Mouse (Mus musculus) embryonic stem cell, embryonic (primary cell): ENCODE measurements around the gene Gm20695.

Experiments used
- CTCF ChIA-PET, 4 experiments: fragments of 300-600 bp in 2 of 4; fragments of 350-600 bp in 2 of 4; sonication (Branson Sonifier 250); formaldehyde crosslinking; loops; one replicate each; lab custom pipeline; 2022; ENCODE audit warnings: inconsistent platforms in 2 of 4; lab: Charles Lee
- POLR2A ChIA-PET, 4 experiments: fragments of 300-600 bp in 2 of 4; fragments of 350-600 bp in 2 of 4; sonication (Branson Sonifier 250); formaldehyde crosslinking; loops; one replicate each; lab custom pipeline; 2022; ENCODE audit warnings: antibody characterized with exemption in 4 of 4, inconsistent platforms in 1 of 4; lab: Charles Lee

The Gm20695 gene

DNA sequence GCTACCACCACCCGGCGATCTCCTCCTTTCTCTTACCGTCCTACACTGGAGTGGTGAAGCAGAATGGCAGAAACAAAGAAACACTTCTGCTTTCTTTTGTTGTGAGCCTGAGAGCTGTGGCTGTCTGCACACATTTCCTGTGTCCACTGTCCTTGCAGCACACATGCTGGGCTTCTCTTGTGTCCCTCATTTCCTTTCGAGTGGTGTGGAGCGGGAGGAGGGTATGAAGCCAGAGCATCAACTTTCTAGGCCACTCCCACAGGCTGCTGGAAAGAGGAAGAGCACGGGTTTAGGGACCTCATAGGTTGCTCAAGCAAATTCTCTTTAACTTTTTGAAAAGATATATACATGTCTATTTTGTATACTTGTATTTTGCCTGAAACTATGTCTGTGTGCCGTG lies 44.7 kb downstream of the Gm20695 start:
- ChIA-PET POLR2A (interaction anchor here in 2 of 4 experiments (0.7 to 1.0 kb wide), 2 partner anchors 45 to 57 kb away, joined by 3 read pairs; partner anchors contain the start of genes Gm20695 (in 1 of the 2) and Zfp597 (in 1 of the 2)), CTCF (no interaction called here)

DNA sequence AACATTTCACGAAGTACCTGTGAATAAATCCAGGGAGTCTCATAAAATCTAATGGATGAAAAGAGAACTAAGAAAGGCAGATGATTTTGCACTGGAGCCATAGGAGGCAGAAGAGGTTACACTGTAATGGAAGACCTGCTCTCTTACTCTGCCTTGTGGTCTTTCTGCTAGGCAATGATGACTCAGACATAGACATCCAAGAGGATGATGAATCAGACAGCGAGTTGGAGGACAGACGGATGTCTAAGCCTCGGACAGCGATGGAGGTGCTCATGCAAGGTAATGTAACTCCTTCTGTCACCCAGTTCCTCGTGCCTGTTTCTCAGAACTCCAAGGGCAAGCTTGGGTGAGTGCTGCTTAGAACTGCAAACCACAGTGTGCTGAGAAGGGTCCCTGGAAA lies 49.1 kb downstream of the Gm20695 start:
- CTCF ChIA-PET: interaction anchor here in 2 of 4 experiments (0.5 to 0.8 kb wide), 2 partner anchors 88 to 161 kb away, joined by 3 to 5 read pairs; no protein-coding TSS in a partner anchor

DNA sequence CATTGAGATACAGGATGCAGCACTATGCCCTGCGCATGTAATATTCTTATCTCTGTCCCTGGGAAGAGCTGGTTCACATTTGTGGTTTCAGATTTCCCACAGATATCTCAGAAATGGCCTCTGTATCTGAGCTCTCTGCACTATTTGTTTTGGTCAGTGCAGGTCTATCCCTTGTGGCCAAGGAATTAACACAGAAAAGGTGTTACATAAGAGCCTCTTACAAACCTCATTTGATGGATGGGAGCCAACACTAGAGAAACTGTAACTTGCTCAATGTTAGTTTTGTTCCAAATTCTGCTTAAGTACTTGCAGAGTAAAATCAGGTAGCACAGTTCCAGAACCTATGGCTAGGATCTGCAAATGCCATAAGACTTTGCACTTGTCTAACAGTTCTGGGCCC lies 49.6 kb downstream of the Gm20695 start:
- CTCF ChIA-PET: interaction anchor here in 2 of 4 experiments (0.5 to 0.8 kb wide), 2 partner anchors 88 to 162 kb away, joined by 3 to 5 read pairs; no protein-coding TSS in a partner anchor
- POLR2A ChIA-PET: interaction anchor here in 1 of 4 experiments (0.6 kb wide), 1 partner anchor 36 kb away, joined by 3 read pairs; no protein-coding TSS in a partner anchor

More for the DNA sequence above, 49.1 kb downstream of the Gm20695 start:
- POLR2A ChIA-PET: interaction anchor here in 2 of 4 experiments (0.6 to 1.3 kb wide), 2 partner anchors 8 to 37 kb away, joined by 3 read pairs; no protein-coding TSS in a partner anchor

DNA sequence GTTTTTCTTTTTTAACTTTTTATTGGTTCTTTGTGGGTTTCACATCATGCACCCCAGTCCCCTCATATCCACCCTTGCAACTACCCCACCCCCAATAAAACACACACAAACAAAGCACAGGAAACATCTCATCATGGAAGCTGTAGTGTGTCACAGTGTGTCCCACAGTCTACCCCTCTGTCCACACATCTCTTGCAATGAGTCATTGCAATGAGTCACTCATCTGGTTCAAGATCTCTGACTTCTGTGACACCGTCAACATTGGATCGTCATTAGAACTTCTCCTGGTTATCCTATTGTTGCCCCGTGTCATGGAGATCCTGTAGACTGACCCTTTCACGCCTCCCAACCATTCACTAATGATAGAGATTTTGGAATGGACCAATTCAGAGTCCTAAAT lies 50.3 kb downstream of the Gm20695 start:
- POLR2A ChIA-PET: interaction anchor here in 1 of 4 experiments (1.1 kb wide), 1 partner anchor 42 kb away, joined by 3 read pairs; the partner anchor contains the start of gene Nlrc3
- CTCF ChIA-PET: no interaction called here

DNA sequence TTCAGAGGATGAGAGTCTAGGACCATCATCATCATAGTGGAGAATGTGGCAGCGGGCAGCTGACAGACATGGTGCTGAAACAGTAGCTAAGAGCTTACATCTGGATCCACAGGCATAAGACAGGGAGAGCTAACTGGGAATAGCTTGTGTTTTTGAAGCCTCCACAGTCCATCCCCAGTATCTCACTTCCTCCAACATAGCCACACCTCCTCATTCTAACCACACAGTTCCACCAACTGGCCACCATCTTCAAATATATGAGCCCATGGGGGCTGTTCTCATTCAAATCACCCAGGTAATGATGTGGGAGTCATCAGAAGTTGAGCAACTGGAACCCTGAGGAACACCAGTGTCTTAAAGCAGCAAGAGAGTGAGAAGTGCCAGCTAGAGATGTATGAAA lies 66.7 kb downstream of the Gm20695 start:
- ChIA-PET CTCF (no interaction called here), POLR2A (interaction anchor here in 3 of 4 experiments (0.7 to 2.5 kb wide), 9 partner anchors 8 to 79 kb away, joined by 3 to 9 read pairs (median 3); partner anchors contain the start of genes 1700037C18Rik (in 1 of the 3), Cluap1 (in 1 of the 3), Naa60 (in 1 of the 3) and Slx4 (in 1 of the 3))

DNA sequence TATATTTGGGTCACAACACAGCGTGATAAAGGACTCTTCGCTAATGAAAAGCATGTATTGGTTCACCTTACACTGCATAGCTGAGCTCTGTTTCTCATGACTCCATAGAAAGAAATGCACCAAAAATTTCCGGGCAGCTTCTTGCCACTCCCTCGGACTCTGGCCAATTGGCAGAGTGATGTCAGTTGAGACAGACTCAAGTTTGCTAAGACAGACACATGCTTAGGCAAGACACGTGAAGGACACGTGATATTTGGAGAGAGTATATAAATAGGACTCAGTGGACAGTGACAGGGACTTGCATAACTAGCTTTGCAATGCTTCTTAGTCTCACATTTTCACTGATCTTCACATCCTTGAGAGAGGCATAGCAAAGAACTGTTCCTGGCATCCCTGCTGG lies 71.9 kb downstream of the Gm20695 start:
- CTCF ChIA-PET: interaction anchor here in 2 of 4 experiments (0.6 to 0.7 kb wide), 2 partner anchors 48 to 65 kb away, joined by 3 to 5 read pairs; partner anchors contain the start of genes 1700037C18Rik (in 1 of the 2) and Cluap1 (in 1 of the 2)
- POLR2A ChIA-PET: interaction anchor here in 3 of 4 experiments (0.7 to 2.3 kb wide), 9 partner anchors 12 to 602 kb away, joined by 3 to 9 read pairs (median 4); partner anchors contain the start of genes Nlrc3 (in 2 of the 3), Slx4 (in 1 of the 3) and Trap1 (in 1 of the 3)

DNA sequence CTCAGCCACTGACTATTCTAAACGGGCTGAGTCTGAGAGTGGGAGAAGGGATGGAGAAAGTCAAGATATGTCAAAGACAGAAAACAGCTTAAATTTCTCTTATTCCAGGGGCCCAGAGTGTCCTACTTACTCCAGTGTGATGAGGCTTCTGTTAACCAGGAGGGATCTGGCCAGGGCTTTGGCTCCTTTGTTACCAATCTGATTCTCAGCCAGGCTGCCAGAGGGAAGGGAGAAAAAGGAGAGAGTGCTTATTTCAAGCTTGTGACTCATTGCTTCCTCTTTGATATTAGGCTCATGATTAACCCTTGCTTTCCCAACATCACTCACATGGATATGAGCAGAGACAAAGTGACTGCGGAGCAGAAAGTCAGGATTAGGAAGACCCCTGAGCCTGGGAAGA lies 74.8 kb downstream of the Gm20695 start:
- ChIA-PET POLR2A (interaction anchor here in 2 of 4 experiments (1.1 to 2.9 kb wide), 5 partner anchors 8 to 43 kb away, joined by 3 to 9 read pairs (median 3); partner anchors contain the start of gene Nlrc3 (in 1 of the 2)), CTCF (interaction anchor here in 1 of 4 experiments (1.5 kb wide), 1 partner anchor 120 kb away, joined by 3 read pairs; no protein-coding TSS in a partner anchor)

DNA sequence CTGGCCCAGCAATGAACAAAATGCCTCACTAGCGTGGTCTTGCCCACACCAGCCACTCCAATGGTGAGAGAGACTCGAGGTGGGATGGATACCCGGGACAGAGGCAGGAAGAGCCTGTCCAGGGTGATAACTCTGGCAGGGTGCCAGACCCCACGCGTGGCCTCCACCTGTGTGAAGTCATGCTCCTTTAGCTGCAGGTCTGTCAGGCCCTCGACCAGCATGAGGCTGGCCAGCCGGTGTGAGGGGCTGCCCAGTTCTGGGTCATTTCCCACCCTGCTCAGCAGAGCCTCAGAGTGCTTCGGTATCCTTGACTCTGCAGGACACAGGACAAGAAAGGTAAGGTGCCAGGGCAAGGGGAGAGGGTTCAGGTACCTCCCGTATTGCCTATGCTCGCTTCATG lies 80.5 kb downstream of the Gm20695 start:
- ChIA-PET CTCF (no interaction called here), POLR2A (no interaction called here)

DNA sequence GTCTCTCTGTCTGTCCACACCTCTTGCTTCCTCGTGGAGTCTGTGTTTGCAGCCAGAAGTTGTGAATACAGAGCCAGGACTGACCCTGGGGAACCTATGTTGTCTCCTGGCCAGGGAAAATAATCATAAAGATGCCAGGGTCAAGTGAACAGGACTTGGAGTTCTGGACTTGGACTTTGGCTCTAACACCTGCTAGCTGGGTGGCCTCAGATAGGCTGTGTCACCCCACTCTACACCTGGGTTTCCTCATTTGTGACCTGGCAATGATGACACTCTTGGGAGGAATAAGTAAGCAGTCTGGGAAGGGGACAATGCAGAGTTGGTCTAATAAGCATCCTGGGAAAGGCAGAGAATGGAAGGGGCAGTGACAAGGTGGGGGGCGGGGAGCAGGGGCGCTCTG lies 81.1 kb downstream of the Gm20695 start:
- ChIA-PET POLR2A (interaction anchor here in 1 of 4 experiments (0.9 kb wide), 1 partner anchor 57 kb away, joined by 3 read pairs; the partner anchor contains the start of genes 1700037C18Rik and Cluap1), CTCF (no interaction called here)
